Mouse (Mus musculus): ENCODE measurements at regions not wholly inside any gene's neighbourhood (a gene's known extent, or its start where the extent isn't known, plus 50 kb on each side); places are given as distances from the start of the nearest gene placed in this dataset.

- no peak for DNase-seq (ENCODE audit: low read depth, low spot score)
Measured at GRCm38 (mm10) chr5:111506821-111507220, 89.7 kb downstream of the Mn1 start.

GRCm38 (mm10) chr5:111507332-111507731 lies 90.2 kb downstream of the Mn1 start:
- no peak for DNase-seq (ENCODE audit: low read depth, low spot score)

DNA sequence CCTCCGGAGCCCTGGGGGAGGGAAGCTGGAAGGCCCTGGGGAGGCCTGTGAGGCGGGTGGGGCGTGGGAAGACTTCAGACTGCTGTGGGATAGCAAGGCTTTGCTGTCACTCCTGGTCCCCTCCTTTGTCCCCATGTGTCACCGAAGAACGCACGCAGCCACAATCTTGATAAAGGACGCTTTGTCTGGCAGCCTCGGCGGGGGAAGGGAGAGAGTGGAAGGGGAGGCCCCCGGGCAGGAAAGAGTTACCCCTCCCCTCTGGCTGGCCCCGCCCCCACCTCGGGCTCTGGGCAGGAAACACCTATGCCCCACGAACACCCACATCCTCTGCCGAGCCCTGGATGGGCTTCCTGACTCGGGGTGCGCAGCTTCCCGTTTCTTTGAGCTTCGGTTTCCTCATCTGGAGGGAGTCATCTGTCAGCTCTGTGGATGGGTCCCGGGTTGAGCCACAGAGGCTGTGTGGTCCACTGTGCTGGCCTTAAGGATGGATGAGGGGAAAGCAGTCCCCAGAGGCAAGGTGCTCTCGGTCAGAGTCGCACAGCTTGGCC lies 91.9 kb downstream of the Mn1 start:
- no peak for DNase-seq (ENCODE audit: low read depth, low spot score)

- DNase-seq (ENCODE audit: low read depth, low spot score) = no peak
Measured at GRCm38 (mm10) chr5:111509575-111510057, 92.5 kb downstream of the Mn1 start.

DNA sequence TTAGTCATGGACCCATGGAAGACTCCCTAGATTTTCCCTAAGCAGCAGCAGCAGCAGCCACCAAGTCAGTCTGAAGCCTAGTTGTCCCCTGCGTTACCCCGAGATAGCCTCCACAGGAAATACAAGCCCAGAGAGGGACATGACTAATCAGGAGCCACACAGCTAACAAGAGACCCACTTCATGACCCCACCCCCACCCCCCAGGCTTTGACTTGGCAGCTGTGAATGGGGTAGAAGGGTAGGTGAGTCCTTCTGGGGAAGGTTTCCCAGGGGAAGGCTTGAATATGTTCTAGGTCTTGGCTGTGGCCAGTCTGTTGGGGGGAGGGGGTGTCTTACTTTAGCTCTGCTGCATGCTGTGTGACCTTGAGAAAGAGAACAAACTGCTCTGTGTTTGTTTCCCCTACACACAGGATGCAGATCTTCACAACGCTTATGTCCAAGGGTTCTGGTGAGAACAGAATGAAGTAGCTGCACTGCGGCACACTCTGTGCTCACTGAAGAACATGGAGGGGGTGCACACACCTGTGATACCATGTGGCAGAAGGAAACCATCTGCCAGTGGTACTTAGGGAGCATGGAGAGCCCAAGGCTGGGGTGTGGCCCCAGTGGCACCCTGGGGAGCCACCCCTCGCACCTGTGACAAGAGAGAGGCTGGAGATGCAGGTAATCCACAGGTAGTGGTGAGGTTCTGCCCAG lies 93.2 kb downstream of the Mn1 start:
- no peak for DNase-seq (ENCODE audit: low read depth, low spot score)

DNA sequence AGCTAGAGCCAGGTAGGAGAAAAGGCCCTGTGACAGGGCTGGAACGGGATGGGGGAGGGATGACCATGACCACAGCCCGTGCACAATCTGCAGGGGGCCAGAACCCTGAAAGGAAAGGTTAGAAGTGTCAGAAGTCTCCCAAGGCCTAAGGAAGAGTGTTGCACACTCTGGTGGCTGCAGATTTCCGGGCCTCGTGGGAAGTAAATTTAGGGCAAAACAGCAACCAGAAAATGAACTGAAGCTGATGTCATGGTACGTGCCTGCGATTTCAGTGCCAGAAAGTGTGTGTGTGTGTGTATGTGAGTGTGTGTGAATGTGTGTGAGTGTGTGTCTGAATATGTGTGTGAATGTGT lies 93.7 kb downstream of the Mn1 start:
- no peak for DNase-seq (ENCODE audit: low read depth, low spot score)

DNA sequence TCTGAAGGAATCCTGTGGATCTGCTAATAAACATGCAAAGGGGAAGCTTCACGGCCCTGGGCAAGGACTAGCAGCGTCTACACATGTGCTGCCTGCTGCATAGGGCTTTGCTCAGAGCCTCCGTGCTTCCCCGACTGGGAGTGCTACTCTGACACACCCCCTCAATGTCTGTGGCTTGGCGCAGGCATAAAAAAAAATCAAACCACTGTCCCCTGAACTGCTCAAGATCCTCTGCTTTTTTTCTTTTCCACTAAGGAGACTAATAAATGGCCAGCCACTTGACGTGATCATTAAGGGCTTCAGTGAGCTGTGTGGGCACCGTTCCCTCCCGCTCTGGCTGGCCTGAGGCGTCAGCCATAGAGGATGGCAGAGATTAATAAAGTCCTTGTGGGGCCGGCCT lies 94.8 kb downstream of the Mn1 start:
- peak; percentile 56 for DNase-seq (ENCODE audit: low read depth, low spot score)

DNA sequence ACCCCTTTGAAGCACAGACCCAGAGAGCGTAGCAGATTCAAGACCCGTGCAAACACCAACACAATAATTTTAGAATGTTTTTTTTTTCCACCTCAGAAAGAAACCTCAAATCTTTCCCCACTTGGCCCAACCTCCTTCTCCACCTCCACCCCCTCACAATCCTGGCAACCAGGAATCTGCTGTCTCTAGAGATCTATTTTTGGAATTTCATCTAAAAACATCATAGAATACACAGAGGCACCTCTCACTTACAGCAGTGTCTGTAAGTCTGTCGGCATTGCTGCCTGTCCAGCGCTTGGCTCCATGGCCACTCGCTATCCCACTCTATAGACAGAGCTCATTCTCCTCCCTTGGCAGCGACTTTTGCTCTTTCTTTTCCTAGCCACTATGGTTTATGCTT lies 96.8 kb downstream of the Mn1 start:
- DNase-seq (ENCODE audit: low read depth, low spot score) = peak; percentile 81

GRCm38 (mm10) chr5:111519059-111519458 lies 101.9 kb downstream of the Mn1 start:
- no peak for DNase-seq (ENCODE audit: low read depth, low spot score)

GRCm38 (mm10) chr5:111519500-111520041 lies 102.4 kb downstream of the Mn1 start:
- no peak for DNase-seq (ENCODE audit: low read depth, low spot score)

- no peak for DNase-seq (ENCODE audit: low read depth, low spot score)
Measured at GRCm38 (mm10) chr5:111521866-111522265, 104.7 kb downstream of the Mn1 start.

- DNase-seq (ENCODE audit: low read depth, low spot score) = no peak
Measured at GRCm38 (mm10) chr5:111522586-111522985, 105.4 kb downstream of the Mn1 start.

- DNase-seq (ENCODE audit: low read depth, low spot score) = no peak
Measured at GRCm38 (mm10) chr5:111527741-111528140, 110.6 kb downstream of the Mn1 start.

DNA sequence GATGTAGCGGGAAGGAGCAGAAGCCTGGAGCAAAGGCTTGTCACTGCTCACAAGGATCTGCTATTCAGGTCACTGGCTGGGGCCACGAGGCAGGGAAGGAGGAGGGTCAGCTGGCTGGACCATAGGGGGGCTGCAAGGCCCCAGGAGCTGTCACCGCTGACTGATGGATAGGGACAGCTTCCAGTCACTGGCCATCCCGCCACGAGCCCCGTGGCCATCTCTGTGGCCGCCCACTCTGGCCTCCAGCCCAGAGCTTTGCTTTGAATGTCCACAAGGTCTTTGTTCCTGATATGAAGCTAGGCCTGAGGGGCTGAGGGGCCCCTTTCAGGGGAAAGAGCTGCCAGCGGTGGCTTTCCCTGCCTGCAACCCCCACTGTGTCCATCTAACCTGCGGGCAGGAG lies 111.9 kb downstream of the Mn1 start:
- DNase-seq (ENCODE audit: low read depth, low spot score) = no peak

DNA sequence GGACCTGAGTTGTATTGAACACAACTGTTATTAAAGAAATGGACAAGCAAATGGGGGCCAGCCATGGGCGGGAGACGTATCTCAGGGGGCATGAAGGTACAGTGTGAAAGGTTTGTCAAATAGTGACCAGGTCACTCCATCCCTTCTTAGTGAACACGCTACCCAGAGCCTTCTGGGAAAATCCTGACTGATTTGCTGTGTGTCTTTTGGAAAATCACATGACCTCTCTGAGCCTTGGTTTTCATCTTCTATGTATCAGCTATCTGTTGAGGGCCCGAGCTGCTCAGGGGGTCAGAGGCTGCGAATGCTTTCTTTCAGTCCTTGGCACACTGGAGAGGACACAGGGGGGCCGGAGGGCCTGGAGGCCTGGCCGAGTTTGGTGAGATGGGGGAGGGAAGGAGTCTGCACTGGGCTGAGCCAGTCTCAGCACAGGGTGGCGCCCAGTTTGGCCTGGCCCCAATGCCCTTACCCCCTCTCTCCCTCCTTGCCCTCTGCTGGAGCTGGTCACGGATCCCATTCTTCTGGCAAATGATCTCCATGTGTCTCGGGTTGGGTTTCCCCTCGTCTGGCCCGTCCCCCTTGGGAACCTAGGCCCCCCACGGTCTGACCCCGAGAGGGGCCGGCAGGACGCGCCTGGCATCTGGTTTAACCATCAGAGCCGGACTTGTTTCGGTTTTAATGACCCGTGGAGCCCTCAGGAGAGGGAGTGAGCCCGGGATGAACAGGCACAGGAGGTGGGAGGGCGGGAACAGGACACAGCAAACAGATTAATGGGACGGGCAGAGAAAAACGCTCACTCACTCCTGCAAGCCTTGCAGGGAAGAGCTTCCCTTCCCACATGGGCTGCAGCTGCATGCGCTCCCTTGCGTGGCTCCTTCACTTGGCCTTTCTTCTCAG lies 113.7 kb downstream of the Mn1 start:
- DNase-seq (ENCODE audit: low read depth, low spot score) = no peak

- DNase-seq (ENCODE audit: low read depth, low spot score) = peak; percentile 70
Measured at GRCm38 (mm10) chr5:111532446-111533035, 115.4 kb downstream of the Mn1 start.

DNA sequence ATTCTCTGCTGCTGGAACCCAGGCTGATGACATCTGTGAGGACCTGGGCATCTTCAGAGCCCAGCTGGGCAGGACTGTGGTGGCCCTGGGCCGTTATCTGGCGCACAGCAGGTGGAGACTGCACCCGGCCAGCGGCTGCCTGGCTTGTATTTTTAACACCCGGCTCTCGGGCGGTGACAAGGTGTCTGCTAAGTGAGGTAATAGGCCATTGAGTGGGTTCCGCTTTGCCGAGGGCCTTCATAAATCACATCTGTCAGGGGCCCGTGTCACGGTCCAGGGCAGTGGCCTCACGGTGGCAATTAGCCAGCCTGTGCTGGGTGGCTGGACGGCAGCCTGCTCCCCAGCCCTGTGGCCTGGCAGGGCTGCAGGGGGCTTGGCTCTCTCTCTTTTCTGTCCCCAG lies 118.8 kb downstream of the Mn1 start:
- DNase-seq (ENCODE audit: low read depth, low spot score) = peak; percentile 14

- DNase-seq (ENCODE audit: low read depth, low spot score) = no peak
Measured at GRCm38 (mm10) chr5:111538560-111539450, 121.6 kb downstream of the Mn1 start.

GRCm38 (mm10) chr5:111540486-111540885 lies 123.3 kb downstream of the Mn1 start:
- DNase-seq (ENCODE audit: low read depth, low spot score) = no peak

- no peak for DNase-seq (ENCODE audit: low read depth, low spot score)
Measured at GRCm38 (mm10) chr5:111542077-111542476, 124.9 kb downstream of the Mn1 start.
